Mouse (Mus musculus): Measurements from ENCODE around the gene Armc6. TPM values are rescaled to one million over a fixed set of nuclear protein-coding genes. Genes with fewer than 3 reads are reported as not detected.
"Not testable (repeated sequence)": the region's sequence is repeated elsewhere in the genome, so short reads cannot be mapped to it uniquely, and the experiment has no call there.

Armc6 gene
- total RNA-seq, 2 experiments from 2014 or later = 16.1 to 16.4 TPM

DNA sequence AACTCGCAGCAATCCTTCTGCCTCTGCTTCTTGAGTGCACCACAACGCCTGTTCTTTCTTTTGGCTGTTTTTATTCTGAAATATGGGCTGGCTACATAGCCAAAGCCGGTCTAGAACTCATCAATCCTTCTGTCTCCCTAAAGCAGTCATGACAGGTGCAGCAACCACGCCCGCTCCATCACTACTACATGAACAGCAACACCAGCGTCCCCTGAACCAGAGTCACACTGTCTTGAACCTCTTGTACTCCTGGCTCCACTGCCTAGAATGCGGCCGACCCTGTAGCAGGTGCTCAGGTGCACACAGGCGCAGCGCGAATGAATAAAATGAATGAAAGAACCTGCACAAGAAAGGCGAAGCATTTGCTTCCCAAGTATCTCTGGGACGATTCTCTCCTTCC is 660 bp downstream of the Armc6 start:
- no peak for DNase-seq (ENCODE audit: low spot score in 2 of 2)

DNA sequence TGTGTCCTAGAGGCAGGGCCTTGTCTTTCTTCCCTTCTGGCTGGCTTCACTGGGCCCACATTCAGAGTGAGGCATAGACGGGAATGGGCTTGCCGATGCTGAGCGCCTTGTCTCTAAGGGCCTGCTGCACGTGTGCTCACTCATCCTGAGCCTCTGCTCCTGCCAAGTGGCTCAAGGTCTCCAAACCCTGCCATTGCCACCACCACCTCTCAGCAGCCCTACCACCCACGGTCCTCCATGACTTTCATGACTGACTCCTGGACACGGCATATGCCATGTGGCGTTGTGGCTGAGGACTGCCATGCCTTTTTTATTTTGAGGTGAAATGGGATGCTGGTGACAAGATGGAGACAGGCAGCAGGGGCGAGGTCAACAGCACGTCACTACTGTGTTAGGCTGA is 3.4 kb downstream of the Armc6 start:
- DNase-seq (ENCODE audit: low spot score in 2 of 2) = no peak

DNA sequence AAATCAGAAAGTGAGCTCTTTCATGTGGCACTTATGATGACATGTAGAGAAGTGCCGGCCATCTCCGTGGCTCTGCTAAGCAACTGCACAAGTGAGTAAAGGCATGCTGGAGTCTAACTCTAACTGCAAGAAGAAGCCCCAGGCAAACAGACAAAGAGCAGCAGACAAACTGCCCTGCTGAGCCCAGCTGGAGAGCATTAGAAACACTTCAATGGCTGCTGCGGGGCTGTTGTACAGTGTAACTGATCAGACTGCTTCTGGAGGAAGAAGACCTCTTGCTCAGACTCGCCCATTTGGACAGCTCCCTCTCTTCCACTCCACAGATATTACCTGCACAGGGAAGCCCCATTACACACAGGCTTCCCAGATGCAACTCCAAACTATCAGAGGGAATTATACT is 6.3 kb downstream of the Armc6 start:
- no peak for DNase-seq (ENCODE audit: low spot score in 2 of 2)

DNA sequence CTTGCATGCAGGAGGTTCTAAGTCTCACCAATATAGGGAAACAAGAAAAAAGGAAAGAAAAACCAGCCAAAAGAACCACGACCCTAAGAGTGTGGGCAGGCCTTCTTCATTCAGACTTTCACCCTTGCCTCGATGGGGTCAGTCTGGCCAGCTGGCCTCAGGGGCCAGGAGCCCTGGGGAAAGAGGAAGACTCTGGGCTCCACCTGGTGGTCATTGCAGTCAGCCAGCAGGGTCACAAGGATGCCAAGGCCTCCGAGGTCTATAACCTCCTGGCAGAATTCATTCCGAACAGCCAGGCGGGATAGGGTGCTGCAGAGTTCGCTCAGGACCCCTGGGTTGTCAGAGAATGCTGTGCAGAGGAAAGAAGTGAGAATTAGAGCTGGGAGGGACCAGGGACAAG is 10.9 kb downstream of the Armc6 start:
- DNase-seq (ENCODE audit: low spot score in 2 of 2) = peak in 1 of 2 experiments; percentile 51

DNA sequence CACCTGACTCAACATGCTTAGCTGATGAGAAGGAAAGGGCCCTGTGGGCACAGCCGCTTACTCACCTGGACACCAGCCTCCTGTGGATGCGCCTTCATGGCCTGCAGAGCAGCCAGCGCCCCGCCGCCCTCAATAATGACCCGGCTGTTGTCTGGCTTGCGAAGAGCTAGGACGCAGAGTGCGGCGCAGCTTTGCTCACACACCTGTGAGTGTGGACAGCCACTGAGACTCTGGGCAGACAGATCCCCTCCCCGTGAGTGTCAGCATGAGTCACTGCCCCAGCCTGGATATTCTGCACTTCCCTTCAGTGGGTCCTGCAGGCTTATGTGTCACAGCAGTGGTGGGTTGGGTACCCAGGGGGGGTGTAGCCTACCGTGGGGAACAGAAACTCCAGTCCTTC is 12.2 kb downstream of the Armc6 start:
- DNase-seq (ENCODE audit: low spot score in 2 of 2) = no peak

DNA sequence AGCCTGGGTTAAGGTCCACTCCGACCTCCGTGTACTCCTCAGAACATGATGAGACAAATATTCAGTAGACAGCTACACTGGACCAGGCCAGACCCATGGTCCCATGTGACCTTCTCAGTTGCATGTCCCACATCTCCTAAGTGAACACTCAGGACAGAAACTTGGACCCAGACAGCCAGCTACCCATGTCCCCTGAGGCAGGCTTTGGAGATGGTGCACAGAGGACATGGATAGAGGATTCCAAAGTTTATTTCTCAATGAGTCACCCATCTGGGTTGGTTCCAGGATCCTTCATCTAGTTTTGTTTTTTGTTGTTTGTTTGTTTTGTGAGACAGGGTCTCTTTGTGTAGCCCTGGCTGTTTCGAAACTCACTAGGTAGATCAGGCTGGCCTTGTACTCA is 13.4 kb downstream of the Armc6 start:
- DNase-seq (ENCODE audit: low spot score in 2 of 2) = no peak

DNA sequence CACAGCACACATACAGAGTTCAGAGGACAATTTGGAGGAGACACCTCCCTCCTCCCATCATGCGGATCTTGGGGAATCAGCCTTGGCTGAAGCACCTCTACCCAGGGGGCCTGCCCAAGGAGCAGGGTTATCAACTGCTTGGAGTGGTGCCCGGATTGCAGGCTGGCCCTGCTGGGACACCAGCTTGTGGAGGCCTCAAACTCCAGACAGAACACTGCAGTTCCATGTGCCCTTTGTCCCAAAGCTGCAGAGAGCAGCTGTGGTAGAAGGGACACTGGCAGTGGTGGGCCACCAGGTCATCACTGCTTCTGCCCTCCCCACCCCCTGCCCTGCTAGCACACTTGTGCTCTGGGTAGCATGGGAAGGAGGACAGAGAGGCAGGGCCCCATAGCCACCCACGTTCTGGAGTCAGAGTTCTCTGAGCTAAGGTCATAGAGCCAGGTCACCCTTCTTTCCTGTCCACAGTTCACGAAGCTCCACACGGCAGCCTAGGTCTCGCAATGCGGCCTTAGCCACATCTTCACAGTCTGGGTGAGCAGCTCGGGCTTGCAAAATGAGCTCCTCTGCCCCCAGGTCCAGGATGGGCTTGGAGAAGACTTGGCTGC is 13.9 kb downstream of the Armc6 start:
- peak in 1 of 2 experiments; percentile 45 for DNase-seq (ENCODE audit: low spot score in 2 of 2)

DNA sequence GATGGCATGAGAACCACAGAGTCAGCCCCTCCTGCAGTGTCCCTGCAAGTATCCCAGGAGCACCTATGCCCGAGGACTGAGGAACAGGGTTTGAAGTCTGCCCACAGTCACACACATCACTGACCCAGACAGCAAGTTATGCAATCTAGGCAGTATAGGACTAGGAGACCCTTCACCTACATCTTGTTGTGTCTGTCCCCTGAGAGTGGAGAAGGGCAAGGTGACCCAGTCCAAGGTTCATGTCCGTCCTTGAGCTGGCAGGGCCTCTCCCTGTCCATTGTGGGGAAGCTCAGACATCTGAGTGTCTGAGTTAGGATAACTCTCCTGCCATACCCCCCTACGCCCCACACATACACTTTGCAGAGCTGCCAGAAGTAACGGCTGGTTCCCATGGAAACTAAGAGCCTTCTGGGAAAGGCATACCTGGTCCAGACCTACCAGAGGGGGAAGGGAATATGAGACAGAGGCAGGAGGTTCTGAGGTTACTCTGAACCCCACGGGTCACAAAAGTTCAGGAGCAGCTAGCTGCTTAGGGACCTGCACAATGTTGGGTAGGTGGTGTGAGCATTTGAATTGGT is 15.1 kb downstream of the Armc6 start:
- no peak for DNase-seq (ENCODE audit: low spot score in 2 of 2)

DNA sequence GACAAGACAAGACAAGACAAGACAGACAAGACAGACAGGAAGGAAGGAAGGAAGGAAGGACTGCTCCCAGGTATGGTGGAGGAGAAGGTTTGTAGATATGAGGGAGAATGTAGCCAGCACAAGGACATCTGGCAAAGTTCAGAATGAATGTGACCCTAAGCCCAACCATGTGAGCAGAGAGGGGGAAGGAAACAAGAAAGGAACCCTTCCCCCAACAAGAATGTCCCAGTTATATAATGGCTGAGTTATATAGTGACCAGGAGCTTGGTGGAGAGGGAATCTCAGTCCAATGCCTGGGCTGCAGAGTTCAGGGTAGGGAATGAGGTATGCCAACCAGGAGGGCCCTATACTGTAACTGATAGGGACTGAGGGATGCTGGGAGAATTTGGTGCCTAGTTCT is 16.8 kb downstream of the Armc6 start:
- DNase-seq (ENCODE audit: low spot score in 2 of 2) = no peak

DNA sequence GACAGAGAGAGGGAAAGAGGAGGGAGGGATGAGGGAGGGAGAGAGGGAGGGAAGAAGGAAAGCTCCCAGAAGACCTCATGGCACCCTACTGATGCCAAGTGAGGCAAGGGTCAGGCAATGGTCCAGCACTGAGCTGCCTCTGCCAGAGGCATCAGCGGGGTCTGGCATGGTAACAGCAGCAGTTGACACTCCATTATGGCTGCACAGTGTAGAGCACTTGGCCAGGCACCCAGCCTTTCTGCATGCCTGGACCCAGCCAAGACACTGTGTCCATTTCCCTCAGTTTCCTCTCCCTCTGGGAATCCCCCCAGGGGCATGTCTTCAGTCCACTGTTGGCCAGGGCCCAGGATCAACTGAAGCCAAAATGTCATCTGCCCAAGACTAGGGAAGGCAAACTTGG is 17.7 kb downstream of the Armc6 start:
- peak; percentile 45 to 73 for DNase-seq (ENCODE audit: low spot score in 2 of 2)

DNA sequence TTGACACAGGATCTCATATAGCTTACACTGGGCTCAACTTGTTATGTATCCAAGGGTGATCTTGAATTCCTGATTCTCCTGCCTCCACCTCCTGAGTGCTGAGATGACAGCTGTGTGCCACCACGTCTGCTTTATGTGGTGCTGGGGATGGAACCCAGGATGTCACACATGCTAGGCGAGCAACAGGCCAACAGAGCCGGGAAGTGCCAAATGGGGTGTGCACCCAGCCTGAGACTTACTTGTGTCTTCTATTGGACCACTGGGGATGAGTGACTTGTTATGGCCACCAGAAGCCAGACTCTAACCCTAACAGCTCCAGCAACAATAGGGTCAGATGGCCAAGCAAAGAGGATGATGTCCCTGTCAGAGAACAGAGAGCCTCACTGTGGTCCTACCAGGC is 18.1 kb downstream of the Armc6 start:
- DNase-seq (ENCODE audit: low spot score in 2 of 2) = not testable (repeated sequence)

DNA sequence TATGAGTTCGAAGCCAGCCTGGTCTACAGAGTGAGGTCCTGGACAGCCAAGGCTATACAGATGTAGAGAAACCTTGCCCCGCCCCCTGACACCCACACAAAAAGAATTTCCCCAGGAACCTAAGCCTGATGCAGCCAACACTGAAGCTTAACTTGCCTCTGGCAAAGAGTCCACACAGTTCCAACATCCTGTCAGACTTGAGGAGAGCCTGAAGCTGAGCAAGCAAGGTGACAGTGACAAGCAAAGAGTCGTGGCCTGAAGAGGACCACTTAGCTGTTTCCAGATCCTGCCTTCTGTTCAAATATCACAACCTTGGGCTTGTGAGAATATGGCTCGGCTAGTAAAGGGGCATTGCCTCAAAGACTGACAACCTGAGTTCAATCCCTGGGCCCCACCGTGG is 19.2 kb downstream of the Armc6 start:
- DNase-seq (ENCODE audit: low spot score in 2 of 2) = no peak

DNA sequence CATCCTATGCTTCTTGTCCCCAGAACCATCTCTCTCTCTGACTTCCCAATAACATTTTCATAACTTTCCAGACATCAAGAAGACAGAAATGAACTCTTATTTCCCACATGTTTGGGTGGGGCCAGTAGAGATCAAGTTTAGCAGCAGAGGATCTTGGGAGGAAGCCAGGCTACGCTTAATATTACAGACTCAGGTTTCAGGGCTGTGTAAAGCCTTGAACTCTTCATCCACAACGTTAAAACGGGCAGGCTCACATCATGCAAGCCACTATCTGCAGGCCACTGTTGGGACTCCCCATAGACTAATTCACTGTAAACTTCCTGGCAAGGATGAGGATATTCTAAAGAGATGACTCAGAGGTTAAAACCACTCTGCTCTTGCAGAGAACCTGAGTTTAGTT is 19.9 kb downstream of the Armc6 start:
- DNase-seq (ENCODE audit: low spot score in 2 of 2) = no peak

DNA sequence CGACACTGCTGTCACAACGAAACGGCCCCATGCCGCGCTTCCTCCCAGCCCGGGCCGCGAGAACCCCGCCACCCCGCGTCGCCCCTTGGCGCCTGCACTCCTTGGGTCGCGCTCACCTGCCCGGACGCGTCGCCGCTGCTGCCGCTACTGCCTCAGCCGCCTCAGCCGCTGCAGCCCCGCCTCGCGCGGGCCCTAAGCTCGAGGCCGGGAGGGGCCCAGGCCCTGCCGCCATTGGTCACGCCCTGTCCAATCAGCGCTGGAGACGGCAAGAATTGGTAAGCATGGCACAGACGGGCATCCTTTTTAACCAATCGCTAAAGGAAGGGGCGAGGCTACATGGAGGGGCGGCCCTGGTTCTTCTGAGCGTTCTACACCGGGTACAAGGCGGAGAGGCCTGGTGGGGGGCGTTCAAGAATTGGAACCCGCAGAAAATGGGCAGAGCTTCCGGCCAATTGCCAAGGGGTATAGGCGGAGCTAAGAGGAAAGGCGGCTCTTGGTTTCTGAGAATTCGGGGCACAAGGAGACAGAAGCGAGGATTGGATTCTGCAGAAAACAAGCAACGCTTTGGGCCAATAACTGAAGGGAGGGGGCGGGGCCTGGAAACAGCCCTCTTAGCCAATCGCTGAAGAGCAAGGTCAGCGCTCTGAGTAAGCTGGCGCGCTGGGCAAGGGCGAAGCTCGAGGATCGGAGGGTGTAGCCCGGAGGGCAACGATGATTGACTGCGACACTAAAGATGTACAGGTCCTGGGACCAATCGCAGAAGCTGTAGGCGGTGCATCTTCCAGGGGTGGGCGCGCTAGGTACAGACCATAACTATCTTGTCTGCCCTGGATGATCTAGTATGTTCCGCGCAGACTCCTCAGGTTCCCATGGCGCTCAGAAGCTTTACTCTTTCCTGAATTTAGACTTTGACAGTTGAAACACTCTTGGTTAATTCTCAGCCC is 21.9 kb downstream of the Armc6 start, which contains the start of gene Slc25a42:
Gene Slc25a42, minus strand, starts transcription at position 194 of the 944 bp plus-strand sequence.
- peak; percentile 86 to 96 for DNase-seq (ENCODE audit: low spot score in 2 of 2)

DNA sequence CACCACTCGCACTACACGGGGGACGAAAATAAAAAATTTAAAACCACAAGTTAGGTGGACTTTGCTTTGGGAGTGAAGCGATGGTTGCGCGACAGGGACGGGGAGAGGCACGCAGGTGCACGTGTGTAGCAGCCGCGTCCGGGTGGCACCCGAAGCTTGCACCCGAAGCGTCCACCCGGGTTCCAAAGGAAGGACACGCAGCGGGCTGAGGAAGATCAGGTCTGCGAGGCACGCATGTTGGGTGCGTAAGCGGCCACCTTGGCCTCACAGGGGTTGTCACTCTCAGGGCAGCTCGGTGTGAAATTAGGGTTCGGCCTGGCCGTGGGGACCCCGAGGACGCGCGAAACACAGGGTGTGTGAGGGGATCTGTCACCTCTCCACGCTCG is 22.5 kb downstream of the Armc6 start:
- DNase-seq (ENCODE audit: low spot score in 2 of 2) = no peak

DNA sequence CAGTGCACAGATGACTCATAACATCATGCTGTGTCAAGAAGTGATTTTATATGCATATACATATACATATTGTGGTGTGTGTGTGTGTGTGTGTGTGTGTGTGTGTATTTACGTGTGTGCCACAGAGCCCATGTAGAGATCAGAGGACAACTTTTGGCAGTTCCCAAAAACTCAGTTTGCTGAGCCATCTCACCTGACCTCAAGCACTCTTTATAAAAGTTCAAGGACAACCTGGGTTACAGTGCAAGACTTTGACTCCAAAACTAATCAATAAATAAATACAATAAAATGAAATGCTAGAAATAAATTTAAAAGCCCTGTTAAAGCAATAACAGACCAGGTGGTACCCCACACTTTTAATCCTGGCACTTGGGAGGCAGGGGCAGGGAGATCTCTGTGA is 23.0 kb downstream of the Armc6 start:
- DNase-seq (ENCODE audit: low spot score in 2 of 2) = no peak

DNA sequence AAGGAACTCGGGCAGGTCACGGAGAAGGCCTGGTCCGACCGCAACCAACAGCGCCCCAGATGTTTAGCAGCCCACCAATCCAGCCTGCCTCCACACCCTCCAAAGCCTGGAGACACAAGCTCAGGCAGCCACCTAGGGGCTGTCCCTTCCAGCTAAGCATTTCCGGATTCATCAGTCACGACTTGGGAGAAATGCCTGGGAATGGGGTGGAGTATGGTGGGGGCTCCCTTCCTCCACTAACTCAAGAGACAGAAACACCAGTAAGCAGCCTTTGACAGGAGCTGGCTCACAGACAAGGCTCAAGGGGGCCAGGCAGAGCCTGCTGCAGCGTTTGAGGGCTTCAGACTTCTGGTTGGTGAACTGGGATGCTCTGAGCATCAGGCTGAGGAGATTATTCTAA is 23.7 kb downstream of the Armc6 start:
- no peak for DNase-seq (ENCODE audit: low spot score in 2 of 2)

DNA sequence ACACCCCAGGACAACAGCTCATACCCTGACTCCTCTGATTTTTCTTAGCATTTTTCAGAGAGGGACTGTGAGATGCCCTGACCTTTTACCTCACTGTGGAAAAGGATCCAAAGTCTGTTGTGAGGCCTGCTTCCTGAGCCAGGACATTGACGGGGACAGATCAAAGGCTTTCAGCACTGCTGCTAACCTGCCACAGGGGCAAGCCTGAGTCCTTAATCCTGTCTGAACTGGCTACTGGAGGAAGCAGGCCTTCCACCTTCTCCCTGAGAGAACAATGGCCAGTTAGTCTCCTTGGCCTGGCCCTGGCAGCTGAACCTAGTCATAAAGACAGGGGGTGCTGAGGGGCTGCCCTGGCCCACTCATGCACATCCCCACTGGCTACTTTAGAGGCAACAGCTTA is 26.1 kb downstream of the Armc6 start:
- DNase-seq (ENCODE audit: low spot score in 2 of 2) = no peak

DNA sequence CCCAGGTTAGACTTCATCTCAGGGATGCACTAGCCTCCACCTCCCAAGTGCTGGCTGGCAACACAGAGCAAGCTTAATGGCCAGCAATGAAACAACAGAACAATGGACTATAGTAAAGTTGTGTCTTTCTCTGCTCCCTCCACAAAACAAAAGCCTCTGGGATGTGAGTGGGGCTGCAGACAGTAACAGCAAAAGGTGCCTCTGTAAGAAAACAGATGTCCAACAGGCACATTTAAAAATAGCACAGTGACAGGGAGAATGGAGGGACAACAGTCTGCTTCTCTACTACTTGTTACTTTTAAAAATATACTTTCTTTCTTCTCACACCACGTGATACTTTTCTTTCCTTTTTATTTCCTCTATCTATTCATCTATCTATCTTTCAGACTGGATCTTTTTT is 29.5 kb downstream of the Armc6 start:
- DNase-seq (ENCODE audit: low spot score in 2 of 2) = no peak

DNA sequence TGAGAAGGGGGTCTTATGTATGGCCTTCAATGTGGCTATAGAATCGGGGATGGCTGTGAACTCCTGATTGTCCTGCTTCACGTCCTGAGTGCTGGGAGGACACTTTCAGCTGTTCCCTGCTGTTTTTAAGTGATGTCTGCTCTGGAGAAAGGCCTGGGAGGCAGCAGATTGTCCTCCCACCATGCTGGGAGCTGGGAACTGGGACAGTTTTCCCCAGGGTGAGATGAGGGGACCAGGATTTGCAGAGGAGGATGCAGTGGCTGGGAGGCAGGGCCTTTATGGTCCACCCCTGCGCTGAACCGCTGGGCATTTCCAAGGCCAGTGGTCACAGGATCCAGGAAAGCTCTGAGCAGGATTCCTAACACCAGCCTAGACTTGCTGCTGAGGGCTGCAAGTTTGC is 31.2 kb downstream of the Armc6 start:
- DNase-seq (ENCODE audit: low spot score in 2 of 2) = no peak

DNA sequence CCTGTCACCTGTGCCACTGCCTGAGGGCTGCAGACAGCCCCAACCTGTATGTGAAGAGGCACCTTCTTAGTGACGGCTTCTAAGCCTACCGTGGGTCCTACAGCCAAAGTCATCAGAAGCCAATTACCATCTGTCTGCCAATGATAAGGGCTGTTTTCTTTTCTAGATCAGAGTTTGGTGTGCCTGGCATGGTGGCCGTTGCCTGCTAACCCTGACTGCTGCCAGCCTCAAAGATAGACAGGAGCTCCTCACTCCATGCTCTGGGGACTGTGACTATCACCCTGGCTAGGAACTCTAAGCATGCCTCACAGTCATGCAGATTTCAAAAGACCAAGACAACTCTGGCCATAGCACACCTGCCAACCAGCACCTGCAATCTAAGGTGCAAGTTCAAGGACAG is 32.8 kb downstream of the Armc6 start:
- no peak for DNase-seq (ENCODE audit: low spot score in 2 of 2)

DNA sequence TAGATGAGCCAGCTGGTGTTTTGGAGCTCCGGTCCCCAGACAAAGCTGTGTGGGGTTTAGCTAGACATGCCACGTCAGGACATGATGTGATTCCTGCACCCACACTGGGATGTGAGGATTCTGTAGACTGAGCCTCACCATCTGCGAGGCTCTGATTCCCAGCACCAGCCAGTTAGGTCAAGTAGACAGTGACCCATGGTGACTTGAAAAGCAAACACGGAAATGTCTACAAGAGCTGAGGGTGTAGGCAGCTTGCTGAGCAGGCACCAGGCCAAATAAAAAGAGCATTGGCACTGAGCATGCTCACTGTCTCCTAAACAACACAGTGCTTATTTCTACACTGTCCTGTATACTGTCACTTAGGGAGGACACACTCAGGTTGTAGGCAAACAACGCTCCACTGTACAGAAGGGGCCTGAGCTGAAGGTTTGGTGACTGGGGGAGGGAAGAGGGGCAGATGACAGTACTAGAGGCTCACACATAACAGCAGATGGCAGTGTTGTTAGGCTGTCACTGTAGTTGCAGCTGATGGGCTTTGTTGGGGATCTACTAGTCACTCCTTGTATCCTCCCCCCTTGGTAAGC is 34.1 kb downstream of the Armc6 start:
- DNase-seq (ENCODE audit: low spot score in 2 of 2) = no peak

Measured in gastrocnemius, postnatal 4 days (tissue).